Mouse (Mus musculus) hindlimb bud, embryonic 11.5 days (tissue): Measurements from ENCODE around the gene Cfap44.

Experiments
- DNase-seq: peaks from one replicate; pipeline ENCODE4 v3.0.0-alpha.2; 2012; ENCODE audit warnings: low read depth, low spot score; ENCODE audit errors: extremely low spot score

The Cfap44 gene

GRCm38 (mm10) chr16:44394577-44395243 is at the start of gene Cfap44:
Gene Cfap44, plus strand, starts transcription at chr16:44394796.
- DNase-seq: peak; percentile 94

- peak; percentile 54 for DNase-seq
These were observed 47.3 kb upstream of the Cfap44 start, which contains the start of gene Spice1 for GRCm38 (mm10) chr16:44347071-44347901. Gene Spice1, plus strand, starts transcription at chr16:44347121.

- DNase-seq: no peak
These were observed 44.7 kb upstream of the Cfap44 start for GRCm38 (mm10) chr16:44349801-44350397.

- no peak for DNase-seq
These were observed 38.3 kb upstream of the Cfap44 start for GRCm38 (mm10) chr16:44356291-44356690.

- DNase-seq: no peak
These were observed 36.9 kb upstream of the Cfap44 start for GRCm38 (mm10) chr16:44357571-44358268.

- DNase-seq: no peak
These were observed 32.4 kb upstream of the Cfap44 start for GRCm38 (mm10) chr16:44361921-44362890.

- no peak for DNase-seq
These were observed 29.1 kb upstream of the Cfap44 start for GRCm38 (mm10) chr16:44365522-44365921.

- no peak for DNase-seq
These were observed 19.1 kb upstream of the Cfap44 start for GRCm38 (mm10) chr16:44375459-44375858.

- DNase-seq: no peak
These were observed 14.6 kb upstream of the Cfap44 start for GRCm38 (mm10) chr16:44380006-44380405.

- no peak for DNase-seq
These were observed 13.0 kb upstream of the Cfap44 start for GRCm38 (mm10) chr16:44381578-44381977.

- no peak for DNase-seq
These were observed 11.0 kb upstream of the Cfap44 start for GRCm38 (mm10) chr16:44383549-44383948.

GRCm38 (mm10) chr16:44384251-44384650 is 10.3 kb upstream of the Cfap44 start:
- DNase-seq: no peak

GRCm38 (mm10) chr16:44391877-44392548 is 2.6 kb upstream of the Cfap44 start:
- DNase-seq: no peak

- DNase-seq: no peak
These were observed 10.3 kb downstream of the Cfap44 start for GRCm38 (mm10) chr16:44404933-44405332.

GRCm38 (mm10) chr16:44407211-44407610 is 12.6 kb downstream of the Cfap44 start:
- no peak for DNase-seq

- DNase-seq: no peak
These were observed 13.7 kb downstream of the Cfap44 start for GRCm38 (mm10) chr16:44408290-44408689.

- DNase-seq: no peak
These were observed 15.6 kb downstream of the Cfap44 start for GRCm38 (mm10) chr16:44410176-44410575.

- no peak for DNase-seq
These were observed 23.0 kb downstream of the Cfap44 start for GRCm38 (mm10) chr16:44417596-44417995.

GRCm38 (mm10) chr16:44421735-44422134 is 27.1 kb downstream of the Cfap44 start:
- no peak for DNase-seq
